Mouse (Mus musculus) forebrain, embryonic 15.5 days (tissue): Measurements from ENCODE around the gene Aldh4a1. TPM values are rescaled to one million over a fixed set of nuclear protein-coding genes. Genes with fewer than 3 reads are reported as not detected.

Experiments
- ATAC-seq: fragments of 200-750 bp; cut with Nextera tagmentation; replicated peaks from 2 replicates; pipeline ENCODE4 v1.8.0; 2017; ENCODE audit warnings: mild to moderate bottlenecking, moderate TSS enrichment, moderate library complexity
- H3K27ac ChIP-seq: fragments of 300-500 bp; sonication (generic); replicated peaks from 2 replicates; pipeline ENCODE4 v1.5.1; 2015; ENCODE audit warnings: mild to moderate bottlenecking, inconsistent platforms
- H3K27me3 ChIP-seq: fragments of 300-500 bp; sonication (generic); 2 replicates; pipeline ENCODE4 v1.6.1; 2015; ENCODE audit warnings: inconsistent platforms
- H3K36me3 ChIP-seq: fragments of 300-500 bp; sonication (generic); 2 replicates; pipeline ENCODE4 v1.6.1; 2015; ENCODE audit warnings: mild to moderate bottlenecking, inconsistent platforms
- H3K4me1 ChIP-seq: fragments of 300-500 bp; sonication (generic); 2 replicates; pipeline ENCODE4 v1.6.1; 2015; ENCODE audit warnings: inconsistent platforms
- H3K4me2 ChIP-seq: fragments of 300-500 bp; sonication (generic); replicated peaks from 2 replicates; pipeline ENCODE4 v1.6.1; 2015; ENCODE audit warnings: mild to moderate bottlenecking, inconsistent platforms
- H3K4me3 ChIP-seq: fragments of 300-500 bp; sonication (generic); 2 replicates; pipeline ENCODE4 v1.5.1; 2015; ENCODE audit warnings: mild to moderate bottlenecking, inconsistent platforms
- H3K9ac ChIP-seq: fragments of 300-500 bp; sonication (generic); replicated peaks from 2 replicates; pipeline ENCODE4 v1.6.1; 2015; ENCODE audit warnings: mild to moderate bottlenecking, inconsistent platforms
- H3K9me3 ChIP-seq: fragments of 300-500 bp; sonication (generic); 2 replicates; pipeline ENCODE4 v1.6.1; 2016; ENCODE audit warnings: inconsistent platforms
- WGBS: fragments of 180-500 bp; shearing (Covaris S2); methylation state at CpG from one replicate; pipeline ENCODE4 v1.1.7; 2015; ENCODE audit warnings: mixed read lengths; 5-methylcytosine and 5-hydroxymethylcytosine counted together
- polyA plus RNA-seq: library from polyadenylated mRNA; unstranded; fragments of >200 nt; fragmentation: Nextera tagmentation; extraction: Ambion mirVana; gene quantifications from 2 replicates; pipeline ENCODE4 v1.2.1, GENCODE M21; 2015

The Aldh4a1 gene
- polyA plus RNA-seq, 1 experiment from 2014 or later = 27.7 TPM

- WGBS = 73% methylated on average over 11 of the region's 11 CpGs
- no peak overlapping the region for H3K4me2 ChIP-seq
- no peak overlapping the region for H3K27ac ChIP-seq
- no peaks in the 10 kb centered on the region for H3K27me3 ChIP-seq
- H3K9ac ChIP-seq = no peak overlapping the region
- ATAC-seq = no peak
- H3K4me1 ChIP-seq = no peaks in the 10 kb centered on the region
- H3K9me3 ChIP-seq = no peaks in the 10 kb centered on the region
- H3K36me3 ChIP-seq = peaks cover 11% of the 10 kb centered on the region
- H3K4me3 ChIP-seq = no peak overlapping the region
Measured at GRCm38 (mm10) chr4:139650907-139651306, 28.2 kb downstream of the Aldh4a1 start.

- no peak for ATAC-seq
- Histone ChIP-seq H3K4me2 (no peak within 1 kb of the TSS), H3K4me1 (no peaks in the 10 kb centered on the region), H3K27me3 (no peaks in the 10 kb centered on the region), H3K4me3 (no peak within 1 kb of the TSS), H3K9ac (no peak within 1 kb of the TSS), H3K9me3 (no peaks in the 10 kb centered on the region), H3K36me3 (peaks cover 7% of the 10 kb centered on the region), H3K27ac (no peak within 1 kb of the TSS)
- 87% methylated on average over 8 of the region's 8 CpGs for WGBS
Measured at GRCm38 (mm10) chr4:139653238-139653637, 30.6 kb downstream of the Aldh4a1 start, which contains the start of gene Tas1r2. Gene Tas1r2, plus strand, starts transcription at chr4:139653538.

GRCm38 (mm10) chr4:139661897-139662296 lies 39.2 kb downstream of the Aldh4a1 start:
- H3K4me3 ChIP-seq = no peak overlapping the region
- H3K9me3 ChIP-seq = no peaks in the 10 kb centered on the region
- no peak for ATAC-seq
- no peak overlapping the region for H3K9ac ChIP-seq
- H3K36me3 ChIP-seq = no peaks in the 10 kb centered on the region
- H3K4me2 ChIP-seq = no peak overlapping the region
- no peak overlapping the region for H3K27ac ChIP-seq
- 86% methylated on average over 14 of the region's 14 CpGs for WGBS
- no peaks in the 10 kb centered on the region for H3K4me1 ChIP-seq
- no peaks in the 10 kb centered on the region for H3K27me3 ChIP-seq

GRCm38 (mm10) chr4:139667632-139668031 lies 45.0 kb downstream of the Aldh4a1 start:
- no peaks in the 10 kb centered on the region for H3K36me3 ChIP-seq
- H3K27me3 ChIP-seq = no peaks in the 10 kb centered on the region
- H3K9me3 ChIP-seq = no peaks in the 10 kb centered on the region
- H3K4me1 ChIP-seq = 0 out of 2 replicates have a peak, but pooled peaks cover 3% of the 10 kb centered on the region
- 22% methylated on average over 6 of the region's 6 CpGs for WGBS
- ATAC-seq = peak; percentile 57; the same call in 1 of the 2 replicates
- no peak overlapping the region for H3K27ac ChIP-seq
- no peak overlapping the region for H3K9ac ChIP-seq
- H3K4me3 ChIP-seq = no peak overlapping the region
- no peak overlapping the region for H3K4me2 ChIP-seq

- Histone ChIP-seq H3K4me3 (no peak overlapping the region), H3K9me3 (no peaks in the 10 kb centered on the region)
- no peak for ATAC-seq
Measured at GRCm38 (mm10) chr4:139669847-139670246, 47.2 kb downstream of the Aldh4a1 start.

GRCm38 (mm10) chr4:139675696-139676095 lies 53.0 kb downstream of the Aldh4a1 start:
- Histone ChIP-seq H3K27me3 (no peaks in the 10 kb centered on the region), H3K4me2 (no peak overlapping the region), H3K9me3 (no peaks in the 10 kb centered on the region), H3K4me3 (no peak overlapping the region), H3K27ac (no peak overlapping the region), H3K4me1 (no peaks in the 10 kb centered on the region), H3K9ac (no peak overlapping the region), H3K36me3 (no peaks in the 10 kb centered on the region)
- 61% methylated on average over 9 of the region's 9 CpGs for WGBS
- ATAC-seq = no peak

More at GRCm38 (mm10) chr4:139669847-139670246, 47.2 kb downstream of the Aldh4a1 start:
- no peak overlapping the region for H3K27ac ChIP-seq
- no peak overlapping the region for H3K9ac ChIP-seq
- H3K27me3 ChIP-seq = no peaks in the 10 kb centered on the region
- 20% methylated on average over 6 of the region's 6 CpGs for WGBS
- H3K4me2 ChIP-seq = no peak overlapping the region
- 0 out of 2 replicates have a peak, but pooled peaks cover 3% of the 10 kb centered on the region for H3K4me1 ChIP-seq
- no peaks in the 10 kb centered on the region for H3K36me3 ChIP-seq

GRCm38 (mm10) chr4:139683728-139684638 lies 61.3 kb downstream of the Aldh4a1 start:
- WGBS = 75% methylated on average over 22 of the region's 22 CpGs
- no peak for ATAC-seq
- no peak overlapping the region for H3K4me3 ChIP-seq
- no peak overlapping the region for H3K9ac ChIP-seq
- H3K4me1 ChIP-seq = no peaks in the 10 kb centered on the region
- no peaks in the 10 kb centered on the region for H3K27me3 ChIP-seq
- H3K4me2 ChIP-seq = no peak overlapping the region
- no peaks in the 10 kb centered on the region for H3K36me3 ChIP-seq
- no peak overlapping the region for H3K27ac ChIP-seq
- no peaks in the 10 kb centered on the region for H3K9me3 ChIP-seq

- 10% methylated on average over 3 of the region's 3 CpGs for WGBS
- H3K9me3 ChIP-seq = no peaks in the 10 kb centered on the region
- H3K4me2 ChIP-seq = no peak overlapping the region
- no peaks in the 10 kb centered on the region for H3K27me3 ChIP-seq
- no peak for ATAC-seq
- H3K4me3 ChIP-seq = no peak overlapping the region
- peaks cover under 1% of the 10 kb centered on the region for H3K4me1 ChIP-seq
- no peak overlapping the region for H3K9ac ChIP-seq
- H3K36me3 ChIP-seq = no peaks in the 10 kb centered on the region
- no peak overlapping the region for H3K27ac ChIP-seq
Measured at GRCm38 (mm10) chr4:139684639-139685017, 62.0 kb downstream of the Aldh4a1 start.

- Histone ChIP-seq H3K4me1 (peaks cover 5% of the 10 kb centered on the region), H3K27ac (no peak overlapping the region), H3K9ac (no peak overlapping the region), H3K27me3 (no peaks in the 10 kb centered on the region), H3K36me3 (no peaks in the 10 kb centered on the region), H3K4me3 (no peak overlapping the region), H3K9me3 (no peaks in the 10 kb centered on the region), H3K4me2 (no peak overlapping the region)
- no peak for ATAC-seq
- 40% methylated on average over 9 of the region's 9 CpGs for WGBS
Measured at GRCm38 (mm10) chr4:139688058-139688457, 65.4 kb downstream of the Aldh4a1 start.

GRCm38 (mm10) chr4:139689627-139690269 lies 67.1 kb downstream of the Aldh4a1 start:
- Histone ChIP-seq H3K4me3 (no peak overlapping the region), H3K27ac (no peak overlapping the region), H3K4me2 (no peak overlapping the region), H3K4me1 (peaks cover 5% of the 10 kb centered on the region), H3K9ac (no peak overlapping the region), H3K9me3 (no peaks in the 10 kb centered on the region), H3K27me3 (no peaks in the 10 kb centered on the region), H3K36me3 (no peaks in the 10 kb centered on the region)
- no peak for ATAC-seq
- 28% methylated on average over 7 of the region's 7 CpGs for WGBS

- H3K27me3 ChIP-seq = no peaks in the 10 kb centered on the region
- H3K4me2 ChIP-seq = no peak overlapping the region
- no peak overlapping the region for H3K4me3 ChIP-seq
- H3K27ac ChIP-seq = no peak overlapping the region
- no peaks in the 10 kb centered on the region for H3K9me3 ChIP-seq
- 21% methylated on average over 5 of the region's 5 CpGs for WGBS
- H3K36me3 ChIP-seq = no peaks in the 10 kb centered on the region
- no peak for ATAC-seq
- H3K4me1 ChIP-seq = peaks cover 5% of the 10 kb centered on the region
- H3K9ac ChIP-seq = no peak overlapping the region
Measured at GRCm38 (mm10) chr4:139693315-139693714, 70.6 kb downstream of the Aldh4a1 start.

- no peak overlapping the region for H3K4me3 ChIP-seq
- H3K4me2 ChIP-seq = no peak overlapping the region
- H3K27me3 ChIP-seq = no peaks in the 10 kb centered on the region
- H3K27ac ChIP-seq = no peak overlapping the region
- H3K9ac ChIP-seq = no peak overlapping the region
- H3K4me1 ChIP-seq = no peaks in the 10 kb centered on the region
- ATAC-seq = no peak
- H3K36me3 ChIP-seq = no peaks in the 10 kb centered on the region
- whole genome bisulfite sequencing = 5% methylated on average over 9 of the region's 9 CpGs
- H3K9me3 ChIP-seq = no peaks in the 10 kb centered on the region
Measured at GRCm38 (mm10) chr4:139697755-139698154, 75.1 kb downstream of the Aldh4a1 start.
